Mouse (Mus musculus) cortical plate, adult 2 months (tissue): ENCODE measurements around the gene Cmip.

ENCODE experiments used
- CTCF ChIP-seq: fragments of 200-500 bp; IDR thresholded peaks from 2 replicates; pipeline ENCODE4 v1.5.1; 2011; ENCODE audit warnings: mild to moderate bottlenecking, control low read depth, low read length; ENCODE audit not compliant: insufficient read depth; ENCODE audit errors: extremely low read depth
- POLR2A ChIP-seq: fragments of 200-500 bp; IDR thresholded peaks from 2 replicates; pipeline ENCODE4 v1.6.1; 2011; ENCODE audit warnings: mild to moderate bottlenecking, low read length, control low read depth; ENCODE audit not compliant: insufficient read depth; ENCODE audit errors: extremely low read depth

GRCm38 (mm10) chr8:117403705-117404476 is 147.0 kb downstream of the Cmip start:
- TF ChIP-seq CTCF: no peak
- TF ChIP-seq POLR2A: no peak
